Mouse (Mus musculus): ENCODE measurements around the gene Arhgap40.

GRCm38 (mm10) chr2:158503671-158504070 is 8.9 kb upstream of the Arhgap40 start:
- TF ChIP-seq CTCF (IDR thresholded peaks at IDR 0.05; ENCODE audit: extremely low read depth, insufficient read length, insufficient replicate concordance, low read depth, low read length) = no peak
- TF ChIP-seq POLR2A (IDR thresholded peaks at IDR 0.05; ENCODE audit: low read depth, low read length) = no peak

Measured in small intestine, adult 2 months (tissue).